Mouse (Mus musculus) neural tube, embryonic 10.5 days (tissue): ENCODE measurements around the gene Kcnc2.

Source experiments
- DNase-seq: peaks from one replicate; pipeline ENCODE4 v3.0.0-alpha.2; 2017; ENCODE audit warnings: low spot score; ENCODE audit errors: extremely low spot score

Kcnc2 gene

GRCm38 (mm10) chr10:112394399-112394970 is 123.6 kb downstream of the Kcnc2 start:
- no peak for DNase-seq

DNA sequence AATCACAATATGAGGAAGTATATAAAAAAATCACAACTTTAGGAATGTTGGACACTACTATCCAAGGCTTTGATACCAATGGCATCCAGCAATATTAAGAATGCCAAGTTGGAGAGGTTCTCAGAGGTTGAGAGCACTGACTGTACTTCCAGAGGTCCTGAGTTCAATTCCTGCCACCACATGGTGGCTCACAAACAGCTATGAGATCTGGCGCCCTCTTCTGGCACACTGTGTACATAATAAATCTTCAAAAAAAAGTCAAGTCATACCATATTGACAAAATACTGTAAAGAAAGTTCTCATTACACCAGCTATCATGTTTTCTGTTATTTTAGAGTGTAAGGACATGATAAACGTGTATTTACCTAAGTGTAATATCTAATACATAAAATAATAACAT is 126.3 kb downstream of the Kcnc2 start:
- DNase-seq = no peak

- DNase-seq = no peak
Measured at GRCm38 (mm10) chr10:112400591-112401404, 129.9 kb downstream of the Kcnc2 start.

DNA sequence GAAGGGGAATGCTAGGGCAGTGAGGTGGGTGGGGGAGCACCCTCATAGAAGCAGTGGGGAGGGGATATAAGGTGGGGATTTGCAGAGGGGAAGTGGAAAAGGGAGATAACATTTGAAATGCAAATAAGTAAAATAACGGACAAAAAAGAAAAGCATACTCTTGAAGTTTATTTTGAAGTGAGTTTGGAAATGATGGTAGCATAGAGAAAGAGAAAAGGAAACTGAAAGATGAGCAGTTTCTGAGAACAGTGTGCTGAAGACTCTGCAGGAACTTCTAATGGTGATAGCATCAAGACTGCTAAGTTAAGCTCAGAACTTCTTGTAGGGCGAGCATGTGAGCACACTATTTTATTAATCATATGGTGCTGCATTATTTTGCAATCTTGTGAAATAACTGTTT is 138.6 kb downstream of the Kcnc2 start:
- no peak for DNase-seq

DNA sequence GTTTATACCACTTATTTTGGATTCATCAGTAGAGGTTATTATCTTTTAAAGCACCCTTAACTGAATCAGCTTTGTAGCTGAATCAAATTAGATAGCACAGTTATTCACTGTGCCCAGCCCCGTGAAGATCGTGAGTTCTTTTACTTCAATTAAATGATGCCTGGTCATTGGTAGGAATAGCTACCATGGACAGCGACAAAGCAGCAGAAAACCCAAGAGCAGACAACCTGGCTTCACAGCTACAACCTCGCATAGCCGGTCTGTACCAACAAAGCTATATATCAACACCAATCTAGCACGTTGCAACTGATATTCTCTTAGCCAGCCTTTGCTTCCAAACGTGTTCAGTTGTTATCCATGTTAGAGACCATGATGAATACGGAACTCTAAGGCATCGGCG is 152.4 kb downstream of the Kcnc2 start:
- no peak for DNase-seq

- DNase-seq = no peak
Measured at GRCm38 (mm10) chr10:112436950-112437349, 166.0 kb downstream of the Kcnc2 start.

GRCm38 (mm10) chr10:112444640-112445039 is 173.7 kb downstream of the Kcnc2 start:
- no peak for DNase-seq

- DNase-seq = no peak
Measured at GRCm38 (mm10) chr10:112450910-112451309, 180.0 kb downstream of the Kcnc2 start.

DNA sequence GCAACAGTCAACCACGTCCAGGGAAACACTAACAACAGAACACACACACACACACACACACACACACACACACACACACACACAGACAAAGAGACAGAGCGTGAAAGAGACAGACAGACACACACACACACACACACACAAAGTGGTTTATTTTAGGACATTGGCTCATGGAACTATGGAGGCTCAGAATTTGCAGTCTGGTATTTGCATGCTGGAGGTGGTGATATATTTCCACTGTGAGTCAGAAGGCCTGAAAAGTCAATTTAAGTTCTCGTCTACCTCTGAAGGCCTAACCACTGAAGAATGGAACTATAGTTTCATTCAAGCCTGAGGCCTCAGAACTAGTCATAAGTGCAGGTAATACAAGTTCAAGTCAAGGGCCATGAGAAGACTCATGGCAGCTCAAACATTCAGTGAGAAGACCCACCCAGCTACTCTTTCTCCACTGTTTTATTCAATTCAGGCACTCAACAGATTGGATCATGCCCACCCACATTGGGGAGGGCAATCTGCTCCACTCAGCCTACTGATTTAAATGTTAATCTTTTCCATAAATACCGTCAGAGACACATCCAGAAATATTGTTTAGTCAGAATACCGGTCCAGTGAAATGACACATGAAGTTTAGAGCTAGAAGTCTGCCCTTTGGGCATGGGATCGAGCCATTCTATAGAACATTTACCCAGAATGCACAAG is 197.9 kb downstream of the Kcnc2 start:
- DNase-seq = no peak

GRCm38 (mm10) chr10:112474122-112474810 is 203.3 kb downstream of the Kcnc2 start:
- no peak for DNase-seq

DNA sequence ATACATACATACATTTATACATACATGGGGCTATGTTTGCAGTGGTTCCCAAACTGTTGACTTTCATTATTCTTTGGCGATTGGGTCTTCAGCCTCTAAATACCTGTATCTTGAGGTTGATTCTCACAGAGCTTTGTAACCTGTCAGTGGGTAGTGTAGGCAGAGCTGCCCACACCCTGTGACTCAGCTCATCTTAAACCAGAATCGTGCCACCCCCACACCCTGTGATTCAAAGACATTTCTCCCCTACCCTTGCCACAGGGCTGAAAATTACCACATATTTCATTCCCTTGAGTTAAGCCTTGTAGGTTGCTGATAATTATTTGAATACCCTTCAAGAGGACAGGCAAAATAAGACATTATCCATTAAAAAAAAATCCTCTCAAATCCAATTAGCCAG is 210.5 kb downstream of the Kcnc2 start:
- DNase-seq = no peak

DNA sequence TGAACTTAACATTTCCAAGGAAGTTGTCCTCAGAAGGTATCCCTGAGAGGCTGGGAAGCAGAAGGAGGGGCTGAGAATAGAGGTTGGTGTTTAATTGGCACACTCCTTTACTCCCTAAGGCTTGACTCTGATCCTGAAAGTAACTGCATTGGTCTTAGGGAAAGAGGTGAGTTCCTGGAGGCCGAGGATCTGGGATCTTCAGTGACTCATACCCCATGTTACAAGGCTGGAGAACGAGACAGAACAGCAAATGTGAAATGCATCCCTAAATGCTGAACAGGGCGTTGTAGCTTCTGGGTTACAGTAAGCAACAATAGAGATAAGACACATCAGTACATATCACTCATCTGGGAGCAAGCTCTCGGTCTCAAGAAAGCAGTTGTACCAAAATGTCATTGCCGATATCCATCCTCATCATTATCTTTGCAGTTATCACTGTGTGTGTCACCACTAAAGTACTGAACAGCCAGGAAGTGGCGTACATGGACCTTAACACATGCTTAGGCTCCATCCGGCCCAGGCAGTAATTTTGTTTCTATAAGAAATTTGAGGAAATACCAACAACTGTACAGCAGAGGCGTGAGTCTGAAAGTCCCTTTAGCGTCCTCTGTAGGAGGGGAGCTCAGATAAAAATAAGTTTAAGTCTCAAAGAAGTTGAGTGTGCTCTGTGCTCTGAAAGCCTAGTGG is 211.1 kb downstream of the Kcnc2 start:
- no peak for DNase-seq

DNA sequence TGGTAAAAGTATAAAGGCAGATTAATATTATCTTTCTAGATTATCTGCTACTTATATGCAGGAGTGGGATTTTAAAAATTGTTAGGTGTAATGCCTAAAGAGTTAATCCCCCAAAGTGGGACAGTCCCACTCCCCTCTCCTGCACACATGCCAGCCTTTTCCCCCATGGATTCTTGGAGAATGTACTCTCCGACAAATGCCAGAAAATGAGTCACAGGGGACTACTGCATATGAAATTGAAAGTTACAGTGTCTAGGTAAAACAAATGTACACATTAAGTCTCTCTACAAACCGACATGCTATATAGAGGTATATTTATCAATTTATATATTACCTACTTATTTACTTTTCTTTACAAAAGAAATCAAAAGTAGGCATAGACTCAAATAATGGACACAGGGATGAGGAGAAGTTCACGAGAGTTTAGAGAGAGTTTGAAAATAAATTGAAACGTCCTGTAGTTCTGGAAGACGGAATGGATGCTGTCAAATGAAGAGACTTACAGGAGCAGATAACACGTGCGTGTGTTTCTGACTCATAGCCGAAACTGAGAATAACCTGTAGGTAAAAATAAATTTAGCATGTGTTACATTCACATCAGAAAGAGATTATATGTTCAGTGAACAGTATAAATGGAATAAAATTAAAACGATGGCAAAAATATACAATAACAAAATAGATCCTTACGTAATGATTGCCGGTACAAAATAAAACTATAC is 213.6 kb downstream of the Kcnc2 start:
- DNase-seq = no peak

GRCm38 (mm10) chr10:112485819-112486218 is 214.9 kb downstream of the Kcnc2 start:
- DNase-seq = no peak

DNA sequence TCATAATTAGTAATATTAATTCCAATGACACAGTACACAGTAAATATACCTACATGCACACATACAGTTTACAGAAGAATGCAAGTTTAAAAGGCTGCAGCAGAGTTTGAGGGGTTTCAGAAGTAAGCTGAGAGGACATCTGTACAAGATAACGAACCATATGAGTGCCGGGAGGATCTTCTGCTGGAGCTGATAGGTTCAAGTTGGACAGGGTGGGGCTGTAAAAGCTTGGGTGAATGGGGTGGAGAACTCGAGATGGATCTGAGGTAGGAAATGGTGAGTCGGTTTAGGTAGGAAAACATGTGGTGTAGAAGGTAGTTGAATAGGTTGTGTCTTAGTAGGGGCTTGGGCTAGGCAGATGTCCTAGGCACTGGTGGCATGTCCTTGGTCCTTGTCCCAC is 217.8 kb downstream of the Kcnc2 start:
- no peak for DNase-seq
